Mouse (Mus musculus) Patski (cell line): Measurements from ENCODE around the gene Syk. TPM values are rescaled to one million over a fixed set of nuclear protein-coding genes. Genes with fewer than 3 reads are reported as not detected.

ENCODE experiments used
- ATAC-seq: fragments of 100-300 bp; one replicate; pipeline ENCODE4 v1.8.0; 2021
- CTCF ChIA-PET: fragments of 350-600 bp; sonication (Branson Sonifier 250); formaldehyde crosslinking; loops from one replicate; lab custom pipeline; 2022; ENCODE audit warnings: inconsistent platforms; lab: Charles Lee
- POLR2A ChIA-PET: fragments of 350-600 bp; sonication (Branson Sonifier 250); formaldehyde crosslinking; loops from one replicate; lab custom pipeline; 2022; ENCODE audit warnings: antibody characterized with exemption, inconsistent platforms; lab: Charles Lee
- DNase-seq: peaks from one replicate; pipeline ENCODE4 v3.0.0-alpha.2; 2011; ENCODE audit warnings: low read depth, low spot score
- H3K27me3 ChIP-seq: fragments of 371-371 bp; one replicate; pipeline ENCODE4 v1.5.1; 2021
- CTCF ChIP-seq: fragments of 100-300 bp; IDR thresholded peaks from one replicate; pipeline ENCODE4 v1.5.1; 2021
- in situ Hi-C: fragments of 300-500 bp; cut with MboI; formaldehyde crosslinking; loops from 3 replicates; pipeline ENCODE4 v1.11.1; 2018; ENCODE audit warnings: low pct_unique_long_range_greater_than_20kb, mixed read lengths
- polyA plus RNA-seq: library from polyadenylated mRNA; unstranded; gene quantifications from one replicate; pipeline ENCODE4 v1.2.3, GENCODE M21; 2021

Gene Syk
- polyA plus RNA-seq, 1 experiment from 2014 or later = not detected

- no peak for TF ChIP-seq CTCF
- ChIA-PET POLR2A (interaction anchor here (1.1 kb wide), 1 partner anchor 30 kb away, joined by 3 read pairs; no protein-coding TSS in a partner anchor), CTCF (interaction anchor here (1.5 to 1.6 kb wide), 2 partner anchors 11 to 22 kb away, joined by 6 to 7 read pairs; no protein-coding TSS in a partner anchor)
- DNase-seq (no peak), ATAC-seq (no peak)
- no peaks in the 10 kb centered on the region for H3K27me3 ChIP-seq
- in situ Hi-C loops = no loop called here
Observed at GRCm38 (mm10) chr13:52673856-52674255, 90.9 kb downstream of the Syk start.

DNA sequence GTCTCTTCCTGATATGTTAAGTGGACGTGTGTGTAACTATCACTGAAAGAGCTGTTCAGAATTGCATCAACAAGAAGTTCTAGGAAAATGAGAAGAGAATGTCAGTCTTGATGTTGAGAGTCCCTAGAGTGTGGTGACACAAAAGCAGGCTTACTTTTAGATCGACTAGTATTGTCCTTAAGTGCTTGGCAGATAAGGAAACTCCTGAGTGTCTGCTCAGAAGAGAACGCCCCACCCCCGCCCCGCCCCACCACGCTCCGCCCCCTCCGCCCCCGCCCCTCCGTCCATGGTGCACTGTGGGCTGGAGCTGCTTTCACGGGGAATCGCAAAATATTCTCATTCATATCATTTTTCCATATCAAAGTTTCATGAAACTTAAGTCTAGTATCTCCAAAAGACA is 91.9 kb downstream of the Syk start:
- H3K27me3 ChIP-seq = no peaks in the 10 kb centered on the region
- ChIA-PET CTCF (interaction anchor here (0.6 to 1.0 kb wide), 2 partner anchors 14 to 320 kb away, joined by 3 to 4 read pairs; no protein-coding TSS in a partner anchor), POLR2A (interaction anchor here (0.7 kb wide), 1 partner anchor 196 kb away, joined by 8 read pairs; no protein-coding TSS in a partner anchor)
- no peak for ATAC-seq
- no peak for TF ChIP-seq CTCF
- DNase-seq = no peak
- in situ Hi-C loops = no loop called here

GRCm38 (mm10) chr13:52675526-52676294 is 92.7 kb downstream of the Syk start:
- ChIA-PET POLR2A (interaction anchor here (0.6 kb wide), 1 partner anchor 373 kb away, joined by 4 read pairs; no protein-coding TSS in a partner anchor), CTCF (interaction anchor here (1.0 to 1.4 kb wide), 4 partner anchors 17 to 319 kb away, joined by 3 to 7 read pairs (median 4); no protein-coding TSS in a partner anchor)
- TF ChIP-seq CTCF = no peak
- ATAC-seq = peak; percentile 79
- no peak for DNase-seq
- no peaks in the 10 kb centered on the region for H3K27me3 ChIP-seq
- in situ Hi-C loops = no loop called here

GRCm38 (mm10) chr13:52676671-52677445 is 93.9 kb downstream of the Syk start:
- TF ChIP-seq CTCF = no peak
- in situ Hi-C loops = no loop called here
- DNase-seq (no peak), ATAC-seq (no peak)
- CTCF ChIA-PET = interaction anchor here (0.7 to 1.4 kb wide), 4 partner anchors 18 to 307 kb away, joined by 3 to 7 read pairs (median 4); no protein-coding TSS in a partner anchor
- POLR2A ChIA-PET = interaction anchor here (0.6 kb wide), 1 partner anchor 372 kb away, joined by 4 read pairs; no protein-coding TSS in a partner anchor
- H3K27me3 ChIP-seq = no peaks in the 10 kb centered on the region

DNA sequence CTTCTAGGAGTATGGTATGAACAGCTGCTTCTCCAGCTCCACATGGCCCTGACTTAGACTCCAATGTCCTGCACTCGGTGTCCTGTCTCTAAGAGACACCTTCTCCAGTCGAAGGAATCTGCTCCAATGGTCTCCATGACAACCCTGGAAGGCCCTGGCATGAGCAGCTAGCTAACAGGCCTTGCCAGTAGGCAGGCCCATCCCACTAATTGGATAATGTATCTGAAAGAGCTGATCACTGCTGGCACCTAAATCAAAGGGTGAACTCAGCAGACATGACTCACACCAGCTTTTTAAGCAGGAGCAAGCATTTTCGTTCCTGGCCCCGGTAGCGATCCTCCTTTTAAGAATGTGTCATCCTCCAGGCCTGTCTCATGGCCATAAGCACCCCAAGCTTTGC is 96.9 kb downstream of the Syk start:
- DNase-seq (no peak), ATAC-seq (no peak)
- ChIA-PET CTCF (interaction anchor here (0.8 to 1.1 kb wide), 2 partner anchors 24 to 302 kb away, joined by 3 to 4 read pairs; no protein-coding TSS in a partner anchor), POLR2A (no interaction called here)
- in situ Hi-C loops = no loop called here
- H3K27me3 ChIP-seq = no peaks in the 10 kb centered on the region
- no peak for TF ChIP-seq CTCF

GRCm38 (mm10) chr13:52682107-52682506 is 99.1 kb downstream of the Syk start:
- no peak for TF ChIP-seq CTCF
- CTCF ChIA-PET = no interaction called here
- no peak for ATAC-seq
- in situ Hi-C loops = no loop called here
- DNase-seq = no peak
- POLR2A ChIA-PET = no interaction called here
- H3K27me3 ChIP-seq = no peaks in the 10 kb centered on the region

DNA sequence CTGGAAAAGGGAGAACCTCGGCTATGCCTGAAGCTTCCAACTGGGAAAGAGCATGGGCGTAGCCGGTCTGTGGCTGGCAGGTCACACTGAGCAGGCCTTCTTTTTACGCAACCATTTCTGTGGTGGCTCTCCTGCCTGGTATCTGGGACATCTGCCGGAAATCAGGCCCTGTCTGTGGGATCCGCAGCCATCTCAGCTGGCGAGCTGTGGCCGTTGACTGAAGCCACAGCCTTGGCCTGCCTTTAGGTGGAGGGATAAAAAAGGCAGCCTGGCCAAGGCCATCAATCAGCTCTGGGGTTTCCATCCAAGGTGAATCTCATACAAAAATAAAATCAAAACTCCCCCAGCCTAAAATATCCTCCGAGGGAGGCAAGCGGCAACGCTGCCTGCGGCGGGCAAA is 107.5 kb downstream of the Syk start:
- ATAC-seq (no peak), DNase-seq (no peak)
- CTCF ChIA-PET = interaction anchor here (0.9 kb wide), 1 partner anchor 666 kb away, joined by 3 read pairs; no protein-coding TSS in a partner anchor
- POLR2A ChIA-PET = no interaction called here
- no peaks in the 10 kb centered on the region for H3K27me3 ChIP-seq
- in situ Hi-C loops = no loop called here
- no peak for TF ChIP-seq CTCF

DNA sequence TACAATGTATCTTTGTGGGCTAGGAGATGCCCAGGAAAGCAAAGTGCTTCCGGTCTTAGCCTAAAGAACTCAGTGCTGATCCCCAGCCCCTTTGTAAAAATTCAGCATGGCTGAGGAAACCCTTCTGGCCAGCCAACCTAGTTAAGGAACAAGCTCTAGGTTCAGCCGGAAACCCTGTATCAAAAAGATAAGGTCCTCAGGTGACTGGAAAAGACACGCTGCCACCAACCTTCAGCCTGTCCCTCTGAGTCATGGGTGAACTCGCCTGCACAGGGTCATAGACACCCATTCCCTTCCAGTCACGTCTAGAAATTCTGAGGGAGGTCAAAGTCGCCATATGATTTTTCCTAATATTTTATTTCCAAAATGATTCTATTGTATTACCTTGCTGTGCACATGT is 109.3 kb downstream of the Syk start:
- ChIA-PET POLR2A (no interaction called here), CTCF (no interaction called here)
- DNase-seq (no peak), ATAC-seq (no peak)
- H3K27me3 ChIP-seq = no peaks in the 10 kb centered on the region
- in situ Hi-C loops = no loop called here
- TF ChIP-seq CTCF = no peak

DNA sequence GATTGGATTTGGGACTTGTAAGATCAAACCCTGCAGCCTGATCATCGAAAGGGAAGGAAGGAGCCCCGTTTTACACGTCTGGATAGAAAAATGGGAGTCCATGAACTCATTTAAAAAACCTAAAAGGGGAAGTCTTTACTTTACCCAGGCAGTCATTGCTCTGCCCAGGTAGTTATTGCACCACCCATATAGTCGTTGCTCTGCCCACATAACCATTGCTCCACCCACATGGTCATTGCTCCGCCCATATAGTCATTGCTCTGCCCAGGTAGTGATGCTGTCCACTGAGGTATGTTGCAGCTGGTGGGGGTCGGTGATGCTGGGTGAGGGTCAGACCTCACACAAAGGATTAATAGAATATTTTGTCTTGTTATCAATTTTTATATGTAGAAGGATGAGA is 111.9 kb downstream of the Syk start:
- no peak for ATAC-seq
- no peak for DNase-seq
- ChIA-PET POLR2A (no interaction called here), CTCF (interaction anchor here (0.8 to 1.3 kb wide), 2 partner anchors 10 to 36 kb away, joined by 3 to 4 read pairs; no protein-coding TSS in a partner anchor)
- TF ChIP-seq CTCF = no peak
- no peaks in the 10 kb centered on the region for H3K27me3 ChIP-seq
- in situ Hi-C loops = no loop called here

Other genes starting within 250 kb of the Syk start
- gene Diras2, start 51.9 kb upstream of the Syk start, polyA plus RNA-seq = not detected